Mouse (Mus musculus): ENCODE measurements at regions not wholly inside any gene's neighbourhood (a gene's known extent, or its start where the extent isn't known, plus 50 kb on each side); places are given as distances from the start of the nearest gene placed in this dataset.

DNA sequence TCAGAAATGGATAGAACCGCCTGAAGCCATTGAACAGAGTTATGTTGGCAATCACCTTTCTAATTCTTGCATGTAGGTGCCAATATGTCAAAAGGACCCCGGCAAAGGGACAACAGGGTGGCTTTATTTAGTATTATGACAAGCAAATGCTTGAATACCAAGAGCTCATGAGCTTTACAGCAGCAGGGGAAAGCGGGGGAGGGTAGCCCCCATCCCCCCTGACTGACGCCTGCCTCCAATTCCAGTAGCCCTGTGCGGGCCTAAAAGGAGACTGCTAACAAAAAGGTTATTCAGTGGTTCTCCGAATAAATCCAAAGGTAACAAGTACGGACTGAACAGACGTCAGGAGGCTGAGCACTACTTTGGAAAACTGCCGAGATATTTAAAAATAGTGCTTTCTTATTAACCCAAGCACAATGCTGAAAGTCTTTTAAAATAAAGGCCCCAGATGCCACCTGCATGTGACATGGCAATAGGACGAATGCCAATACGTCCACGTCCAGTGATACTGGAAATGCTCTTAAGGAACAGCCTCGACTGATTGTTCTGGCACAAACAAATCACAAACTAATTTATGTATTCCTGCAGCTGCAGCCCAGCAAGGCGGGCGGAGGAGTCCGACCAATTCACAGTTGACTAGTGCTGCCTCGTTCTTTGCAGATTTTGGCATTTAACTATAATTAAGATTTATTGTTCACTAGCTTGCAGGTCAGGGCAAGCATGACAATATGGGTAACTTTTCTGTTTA lies 771.7 kb upstream of the Car8 start:
- WGBS: 29% methylated on average over 17 of the region's 17 CpGs
- peak overlapping the region; percentile 71 for H3K27ac ChIP-seq
- no peaks in the 10 kb centered on the region for H3K36me3 ChIP-seq (replicated peaks; ENCODE audit: control insufficient read depth, insufficient read depth)

GRCm38 (mm10) chr4:9009656-9010055 lies 770.8 kb upstream of the Car8 start:
- Histone ChIP-seq H3K4me2 (replicated peaks) (no peak overlapping the region), H3K36me3 (replicated peaks; ENCODE audit: control insufficient read depth, insufficient read depth) (no peaks in the 10 kb centered on the region), H3K4me3 (replicated peaks; ENCODE audit: low read length) (no peak overlapping the region), H3K9me3 (ENCODE audit: control insufficient read depth, low read length) (no peaks in the 10 kb centered on the region), H3K27ac (peak overlapping the region; percentile 71), H3K4me1 (replicated peaks; ENCODE audit: control insufficient read depth, insufficient read depth, low read length) (peaks cover 36% of the 10 kb centered on the region), H3K27me3 (ENCODE audit: control insufficient read depth, insufficient read depth, low read length) (no peaks in the 10 kb centered on the region), H3K9ac (no peak overlapping the region)
- WGBS: 60% methylated on average over 4 of the region's 4 CpGs
- DNase-seq (ENCODE audit: low spot score) (no peak), ATAC-seq (ENCODE audit: low FRiP score) (no peak)

More for the DNA sequence above, 771.7 kb upstream of the Car8 start:
- H3K4me3 ChIP-seq (replicated peaks; ENCODE audit: low read length): no peak overlapping the region
- no peaks in the 10 kb centered on the region for H3K9me3 ChIP-seq (ENCODE audit: control insufficient read depth, low read length)
- ATAC-seq (ENCODE audit: low FRiP score): peak; percentile 29
- H3K9ac ChIP-seq: no peak overlapping the region
- peaks cover 40% of the 10 kb centered on the region for H3K4me1 ChIP-seq (replicated peaks; ENCODE audit: control insufficient read depth, insufficient read depth, low read length)
- H3K4me2 ChIP-seq (replicated peaks): 0 out of 2 replicates have a peak overlapping the region, but pooled peaks have one; percentile 0
- no peaks in the 10 kb centered on the region for H3K27me3 ChIP-seq (ENCODE audit: control insufficient read depth, insufficient read depth, low read length)
- no peak for DNase-seq (ENCODE audit: low spot score)

DNA sequence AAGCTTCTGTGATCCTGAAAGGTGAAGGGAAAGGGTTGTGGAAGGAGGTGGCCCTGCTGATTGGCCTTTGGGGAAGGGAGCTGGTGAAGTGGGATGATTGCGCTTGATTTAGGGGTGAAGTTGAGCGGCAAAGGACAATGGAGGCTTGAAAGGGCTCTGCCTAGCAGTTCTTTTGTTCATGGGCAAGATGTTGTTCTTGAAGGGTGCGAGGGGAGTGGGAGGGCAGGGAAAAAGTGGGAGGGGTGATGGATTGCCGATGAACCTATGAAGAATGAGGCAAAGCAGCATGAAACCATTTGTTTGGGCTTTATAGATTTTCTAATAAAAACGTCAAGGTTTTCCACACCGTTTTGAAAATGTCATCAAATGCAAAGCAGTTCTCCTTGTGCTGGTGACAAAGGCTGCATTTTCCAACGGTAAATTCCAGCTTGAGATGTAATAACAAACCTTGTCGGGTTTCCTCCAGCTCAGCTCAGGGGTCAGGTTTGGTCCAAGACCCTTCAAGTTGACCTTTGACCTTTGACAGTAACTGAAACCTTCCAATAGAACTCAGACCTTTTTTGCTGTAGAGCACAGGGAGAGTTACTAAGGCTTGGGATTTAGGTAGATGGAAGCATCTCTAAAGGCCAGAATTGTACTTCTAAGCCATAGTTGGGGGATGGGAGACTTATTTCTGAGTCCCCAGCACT lies 767.2 kb upstream of the Car8 start:
- no peak overlapping the region for H3K9ac ChIP-seq
- no peak for ATAC-seq (ENCODE audit: low FRiP score)
- peaks cover 18% of the 10 kb centered on the region for H3K4me1 ChIP-seq (replicated peaks; ENCODE audit: control insufficient read depth, insufficient read depth, low read length)
- no peak for DNase-seq (ENCODE audit: low spot score)
- no peak overlapping the region for H3K4me3 ChIP-seq (replicated peaks; ENCODE audit: low read length)
- H3K9me3 ChIP-seq (ENCODE audit: control insufficient read depth, low read length): no peaks in the 10 kb centered on the region
- WGBS: 10% methylated on average over 8 of the region's 8 CpGs
- H3K27me3 ChIP-seq (ENCODE audit: control insufficient read depth, insufficient read depth, low read length): no peaks in the 10 kb centered on the region
- H3K36me3 ChIP-seq (replicated peaks; ENCODE audit: control insufficient read depth, insufficient read depth): no peaks in the 10 kb centered on the region
- no peak overlapping the region for H3K27ac ChIP-seq
- no peak overlapping the region for H3K4me2 ChIP-seq (replicated peaks)

DNA sequence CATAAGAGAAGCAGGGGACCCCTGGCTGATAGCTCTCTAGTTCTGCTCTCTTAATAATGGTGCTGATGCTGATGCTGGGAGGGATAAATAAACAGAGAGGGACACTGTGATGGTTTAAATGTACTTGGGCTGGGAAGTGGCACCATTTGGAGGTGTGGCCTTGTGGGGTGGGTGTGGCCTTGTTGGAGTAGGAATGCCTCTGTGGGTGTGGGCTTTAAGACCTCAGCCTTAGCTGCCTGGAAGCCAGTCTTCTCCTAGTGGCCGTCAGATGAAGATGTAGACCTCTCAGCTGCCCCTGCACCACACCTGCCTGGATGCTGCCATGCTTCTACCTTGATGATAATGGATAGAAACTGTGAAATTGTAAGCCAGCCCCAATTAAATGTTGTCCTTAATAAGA lies 765.0 kb upstream of the Car8 start:
- Histone ChIP-seq H3K9me3 (ENCODE audit: control insufficient read depth, low read length) (no peaks in the 10 kb centered on the region), H3K27ac (no peak overlapping the region), H3K9ac (no peak overlapping the region), H3K27me3 (ENCODE audit: control insufficient read depth, insufficient read depth, low read length) (no peaks in the 10 kb centered on the region), H3K36me3 (replicated peaks; ENCODE audit: control insufficient read depth, insufficient read depth) (no peaks in the 10 kb centered on the region), H3K4me1 (replicated peaks; ENCODE audit: control insufficient read depth, insufficient read depth, low read length) (no peaks in the 10 kb centered on the region), H3K4me2 (replicated peaks) (no peak overlapping the region), H3K4me3 (replicated peaks; ENCODE audit: low read length) (no peak overlapping the region)
- WGBS: 86% methylated on average over 1 of the region's 1 CpGs
- ATAC-seq (ENCODE audit: low FRiP score): no peak
- no peak for DNase-seq (ENCODE audit: low spot score)

DNA sequence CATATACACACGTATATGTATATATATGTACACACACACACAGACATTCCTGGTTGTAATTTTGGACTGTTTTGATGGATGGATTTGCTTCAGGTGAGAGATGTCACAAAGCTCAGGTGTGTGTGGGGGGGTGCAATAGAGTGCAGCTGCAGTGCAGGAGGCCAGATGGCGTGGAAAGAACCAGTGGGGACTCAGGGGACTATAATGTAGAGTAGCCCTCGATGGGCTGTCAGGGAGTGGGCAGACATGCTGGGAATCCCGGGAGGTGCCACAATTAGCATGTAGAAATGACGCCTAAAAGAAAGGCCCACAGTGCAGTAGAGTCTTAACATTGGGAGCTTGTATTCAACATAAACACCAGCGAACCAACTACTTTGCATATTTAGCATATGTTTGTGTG lies 763.5 kb upstream of the Car8 start:
- Histone ChIP-seq H3K27ac (no peak overlapping the region), H3K4me3 (replicated peaks; ENCODE audit: low read length) (no peak overlapping the region), H3K27me3 (ENCODE audit: control insufficient read depth, insufficient read depth, low read length) (no peaks in the 10 kb centered on the region), H3K9me3 (ENCODE audit: control insufficient read depth, low read length) (no peaks in the 10 kb centered on the region), H3K36me3 (replicated peaks; ENCODE audit: control insufficient read depth, insufficient read depth) (no peaks in the 10 kb centered on the region), H3K9ac (no peak overlapping the region), H3K4me1 (replicated peaks; ENCODE audit: control insufficient read depth, insufficient read depth, low read length) (no peaks in the 10 kb centered on the region), H3K4me2 (replicated peaks) (no peak overlapping the region)
- WGBS: 46% methylated on average over 6 of the region's 6 CpGs
- ATAC-seq (ENCODE audit: low FRiP score): 0 out of 2 replicates have a peak, but pooled peaks have one; percentile 21
- DNase-seq (ENCODE audit: low spot score): no peak

GRCm38 (mm10) chr4:8998606-8999005 lies 759.8 kb upstream of the Car8 start:
- Histone ChIP-seq H3K9ac (no peak overlapping the region), H3K4me2 (replicated peaks) (no peak overlapping the region), H3K4me3 (replicated peaks; ENCODE audit: low read length) (no peak overlapping the region), H3K27me3 (ENCODE audit: control insufficient read depth, insufficient read depth, low read length) (no peaks in the 10 kb centered on the region), H3K36me3 (replicated peaks; ENCODE audit: control insufficient read depth, insufficient read depth) (no peaks in the 10 kb centered on the region), H3K27ac (no peak overlapping the region), H3K4me1 (replicated peaks; ENCODE audit: control insufficient read depth, insufficient read depth, low read length) (no peaks in the 10 kb centered on the region), H3K9me3 (ENCODE audit: control insufficient read depth, low read length) (no peaks in the 10 kb centered on the region)
- DNase-seq (ENCODE audit: low spot score) (no peak), ATAC-seq (ENCODE audit: low FRiP score) (no peak)
- WGBS: 86% methylated on average over 4 of the region's 4 CpGs

GRCm38 (mm10) chr4:8992171-8992570 lies 753.3 kb upstream of the Car8 start:
- no peak overlapping the region for H3K27ac ChIP-seq
- peaks cover 9% of the 10 kb centered on the region for H3K4me1 ChIP-seq (replicated peaks; ENCODE audit: control insufficient read depth, insufficient read depth, low read length)
- whole genome bisulfite sequencing: 67% methylated on average over 1 of the region's 1 CpGs
- no peak for DNase-seq (ENCODE audit: low spot score)
- no peak overlapping the region for H3K4me2 ChIP-seq (replicated peaks)
- H3K4me3 ChIP-seq (replicated peaks; ENCODE audit: low read length): no peak overlapping the region
- H3K36me3 ChIP-seq (replicated peaks; ENCODE audit: control insufficient read depth, insufficient read depth): no peaks in the 10 kb centered on the region
- H3K9me3 ChIP-seq (ENCODE audit: control insufficient read depth, low read length): no peaks in the 10 kb centered on the region
- H3K9ac ChIP-seq: no peak overlapping the region
- no peaks in the 10 kb centered on the region for H3K27me3 ChIP-seq (ENCODE audit: control insufficient read depth, insufficient read depth, low read length)
- no peak for ATAC-seq (ENCODE audit: low FRiP score)

DNA sequence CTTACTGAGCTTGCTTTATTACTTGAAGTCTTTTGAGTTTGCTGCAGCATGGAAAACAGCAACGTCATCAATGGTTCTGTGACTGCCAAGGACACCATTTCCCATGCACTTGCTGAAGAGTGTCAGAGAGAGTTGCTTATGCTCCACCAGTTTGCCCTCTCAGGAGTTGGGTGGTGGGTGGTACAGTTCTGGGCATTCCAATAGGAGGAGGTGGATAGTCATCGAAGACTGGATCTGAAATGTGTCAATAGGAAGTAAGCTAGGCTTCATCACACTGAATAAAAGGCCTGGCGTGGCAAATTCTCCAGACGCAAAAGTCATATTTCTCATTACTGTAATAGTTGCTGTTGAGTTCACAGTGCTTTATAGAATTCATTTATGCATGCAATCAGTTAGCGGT lies 751.7 kb upstream of the Car8 start:
- no peaks in the 10 kb centered on the region for H3K9me3 ChIP-seq (ENCODE audit: control insufficient read depth, low read length)

GRCm38 (mm10) chr4:8989614-8990013 lies 750.8 kb upstream of the Car8 start:
- DNase-seq (ENCODE audit: low spot score) (no peak), ATAC-seq (ENCODE audit: low FRiP score) (no peak)

More for the DNA sequence above, 751.7 kb upstream of the Car8 start:
- H3K27me3 ChIP-seq (ENCODE audit: control insufficient read depth, insufficient read depth, low read length): no peaks in the 10 kb centered on the region
- peaks cover 18% of the 10 kb centered on the region for H3K4me1 ChIP-seq (replicated peaks; ENCODE audit: control insufficient read depth, insufficient read depth, low read length)
- no peak overlapping the region for H3K9ac ChIP-seq
- 81% methylated on average over 5 of the region's 5 CpGs for WGBS
- ATAC-seq (ENCODE audit: low FRiP score) (no peak), DNase-seq (ENCODE audit: low spot score) (no peak)
- H3K4me2 ChIP-seq (replicated peaks): no peak overlapping the region
- H3K27ac ChIP-seq: no peak overlapping the region
- no peaks in the 10 kb centered on the region for H3K36me3 ChIP-seq (replicated peaks; ENCODE audit: control insufficient read depth, insufficient read depth)
- H3K4me3 ChIP-seq (replicated peaks; ENCODE audit: low read length): no peak overlapping the region

More at GRCm38 (mm10) chr4:8989614-8990013, 750.8 kb upstream of the Car8 start:
- Histone ChIP-seq H3K9me3 (ENCODE audit: control insufficient read depth, low read length) (no peaks in the 10 kb centered on the region), H3K27ac (no peak overlapping the region), H3K9ac (no peak overlapping the region), H3K4me3 (replicated peaks; ENCODE audit: low read length) (no peak overlapping the region), H3K27me3 (ENCODE audit: control insufficient read depth, insufficient read depth, low read length) (no peaks in the 10 kb centered on the region), H3K4me2 (replicated peaks) (no peak overlapping the region), H3K4me1 (replicated peaks; ENCODE audit: control insufficient read depth, insufficient read depth, low read length) (peaks cover 18% of the 10 kb centered on the region), H3K36me3 (replicated peaks; ENCODE audit: control insufficient read depth, insufficient read depth) (no peaks in the 10 kb centered on the region)
- WGBS: 54% methylated on average over 6 of the region's 6 CpGs

Measured in hindbrain, embryonic 14.5 days (tissue).